Mouse (Mus musculus) CH12.LX (cell line): Measurements from ENCODE around the gene Gclm.

Source experiments
- CHD2 ChIP-seq: IDR thresholded peaks from 2 replicates; pipeline ENCODE4 v1.6.1; 2011; ENCODE audit warnings: low read length, improper control_type of control experiment
- CTCF ChIP-seq, 2 experiments: IDR thresholded peaks in 1 of 2; conservative IDR thresholded peaks in 1 of 2; 2 replicates each; pipeline ENCODE4 v1.5.1; 2011 to 2012; ENCODE audit warnings: low read depth in 2 of 2, low read length in 2 of 2, improper control_type of control experiment in 1 of 2, inconsistent platforms in 1 of 2, mild to moderate bottlenecking in 1 of 2, moderate library complexity in 1 of 2
- GABPA ChIP-seq: IDR thresholded peaks from 2 replicates; pipeline ENCODE4 v1.6.1; 2012; ENCODE audit warnings: low read depth, low read length, improper control_type of control experiment, inconsistent platforms; ENCODE audit not compliant: insufficient replicate concordance
- NRF1 ChIP-seq: IDR thresholded peaks from 2 replicates; pipeline ENCODE4 v1.6.1; 2014; ENCODE audit warnings: low read depth, mild to moderate bottlenecking, inconsistent platforms, low read length, improper control_type of control experiment, moderate library complexity
- ZMIZ1 ChIP-seq: IDR thresholded peaks from 2 replicates; pipeline ENCODE4 v1.6.1; 2012; ENCODE audit warnings: low read depth, mild to moderate bottlenecking, inconsistent platforms, low read length, improper control_type of control experiment

- TF ChIP-seq NRF1: no peak
- TF ChIP-seq GABPA: no peak
- TF ChIP-seq CTCF (conservative IDR thresholded peaks at IDR 0.05 in 1 of 2, IDR thresholded peaks at IDR 0.05 in 1 of 2; ENCODE audit: low read depth in 2 of 2, low read length in 2 of 2): no peak
- no peak for TF ChIP-seq ZMIZ1
- no peak for TF ChIP-seq CHD2
Observed at GRCm38 (mm10) chr3:122275111-122275510, 29.8 kb downstream of the Gclm start.
